In the genomic region with DNA sequence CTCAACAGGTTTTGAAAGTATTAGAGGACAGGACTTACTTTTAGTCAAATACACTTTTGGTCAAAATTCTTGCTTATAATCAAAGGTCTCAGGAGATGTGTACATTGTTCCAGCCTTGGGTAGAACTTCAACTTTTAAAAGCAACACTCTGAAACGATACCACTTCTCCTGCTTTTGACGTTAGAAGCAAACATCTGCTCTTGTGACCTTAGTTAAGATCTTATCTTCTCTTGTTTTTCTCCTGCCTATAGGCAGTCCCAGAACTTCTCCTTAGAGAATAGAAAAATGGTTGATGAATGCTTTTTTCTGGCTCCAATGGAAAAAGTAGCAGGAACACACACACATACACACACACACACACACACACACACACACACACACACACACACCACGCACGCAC, we compare ENCODE assay signal across 24 mouse cellular contexts.
"Had no signal": no experiment of that assay in that cellular context is flagged by ENCODE, and none has a peak within 500 bp of the region (broad histone marks: within the 10 kb centered on the region; RNA-seq: fewer than 3 reads in every experiment).

No protein-coding gene starts in this region.

- H3K4me3 ChIP-seq: heart, adult 2 months; heart, embryonic 13.5 days; heart, embryonic 15.5 days; hindbrain, embryonic 13.5 days; hindbrain, embryonic 15.5 days; kidney, embryonic 15.5 days; limb, embryonic 13.5 days; limb, embryonic 15.5 days; liver, embryonic 12.5 days had no signal

- ATAC-seq: hindbrain, postnatal 0 days; intestine, embryonic 16.5 days; liver, embryonic 12.5 days had no signal

- DNase-seq: gastrocnemius, postnatal 14 days; gastrocnemius, postnatal 36 days; heart, adult 2 months; heart, postnatal 14 days; heart, postnatal 36 days; kidney, adult 11 months; kidney, adult 2 months; kidney, adult 9 months; kidney, postnatal 14 days; kidney, postnatal 36 days; layer of hippocampus, adult 9-11 months; layer of hippocampus, postnatal 36 days; left cerebral cortex, postnatal 4 days had no signal

- H3K27me3 ChIP-seq: heart, embryonic 13.5 days; heart, embryonic 15.5 days; hindbrain, embryonic 13.5 days; hindbrain, embryonic 15.5 days; kidney, embryonic 15.5 days; limb, embryonic 13.5 days; limb, embryonic 15.5 days; liver, embryonic 12.5 days had no signal

- H3K4me1 ChIP-seq: heart, embryonic 13.5 days; heart, embryonic 15.5 days; hindbrain, embryonic 13.5 days; hindbrain, embryonic 15.5 days; kidney, embryonic 15.5 days; limb, embryonic 13.5 days; limb, embryonic 15.5 days; liver, embryonic 12.5 days had no signal

- H3K27ac ChIP-seq: heart, adult 2 months; heart, embryonic 13.5 days; heart, embryonic 15.5 days; hindbrain, embryonic 13.5 days; hindbrain, embryonic 15.5 days; hindbrain, postnatal 0 days; kidney, embryonic 15.5 days; kidney, postnatal 0 days; limb, embryonic 13.5 days; limb, embryonic 15.5 days; liver, embryonic 12.5 days had no signal

- H3K9me3 ChIP-seq: heart, embryonic 13.5 days; heart, embryonic 15.5 days; hindbrain, embryonic 13.5 days; hindbrain, embryonic 15.5 days; kidney, embryonic 15.5 days; limb, embryonic 13.5 days; limb, embryonic 15.5 days; liver, embryonic 12.5 days had no signal

- H3K36me3 ChIP-seq: heart, embryonic 13.5 days; heart, embryonic 15.5 days; hindbrain, embryonic 13.5 days; hindbrain, embryonic 15.5 days; kidney, embryonic 15.5 days; limb, embryonic 13.5 days; limb, embryonic 15.5 days; liver, embryonic 12.5 days had no signal
